Mouse (Mus musculus) liver, embryonic 16.5 days (tissue): Measurements from ENCODE around the gene Krtap4-13. TPM values are rescaled to one million over a fixed set of nuclear protein-coding genes. Genes with fewer than 3 reads are reported as not detected.
"Not testable (repeated sequence)": the region's sequence is repeated elsewhere in the genome, so short reads cannot be mapped to it uniquely, and the experiment has no call there.

Experiments
- ATAC-seq: fragments of 200-750 bp; cut with Nextera tagmentation; 2 replicates; pipeline ENCODE4 v1.8.0; 2017; ENCODE audit warnings: low read depth, mild to moderate bottlenecking, moderate number of reproducible peaks, moderate library complexity
- H3K27ac ChIP-seq: fragments of 300-500 bp; sonication (generic); 2 replicates; pipeline ENCODE4 v1.5.1; 2014; ENCODE audit warnings: mild to moderate bottlenecking, low read length
- H3K27me3 ChIP-seq: fragments of 300-500 bp; sonication (generic); 2 replicates; pipeline ENCODE4 v1.6.1; 2014; ENCODE audit warnings: low read depth, low read length, mixed read lengths; ENCODE audit not compliant: control insufficient read depth, insufficient read depth
- H3K36me3 ChIP-seq: fragments of 300-500 bp; sonication (generic); 2 replicates; pipeline ENCODE4 v1.6.1; 2014; ENCODE audit warnings: mild to moderate bottlenecking; ENCODE audit not compliant: control insufficient read depth, insufficient read depth
- H3K4me1 ChIP-seq: fragments of 300-500 bp; sonication (generic); 2 replicates; pipeline ENCODE4 v1.6.1; 2014; ENCODE audit warnings: low read depth, low read length, mixed read lengths; ENCODE audit not compliant: control insufficient read depth
- H3K4me2 ChIP-seq: fragments of 300-500 bp; sonication (generic); 2 replicates; pipeline ENCODE4 v1.6.1; 2014; ENCODE audit warnings: low read depth, low read length, mixed read lengths
- H3K4me3 ChIP-seq: fragments of 300-500 bp; sonication (generic); 2 replicates; pipeline ENCODE4 v1.5.1; 2014; ENCODE audit warnings: low read depth, mild to moderate bottlenecking, low read length
- H3K9ac ChIP-seq: fragments of 300-500 bp; sonication (generic); 2 replicates; pipeline ENCODE4 v1.6.1; 2014; ENCODE audit warnings: low read depth, low read length
- H3K9me3 ChIP-seq: fragments of 300-500 bp; sonication (generic); replicated peaks from 2 replicates; pipeline ENCODE4 v1.6.1; 2016; ENCODE audit warnings: low read length; ENCODE audit not compliant: control insufficient read depth
- WGBS: fragments of 180-500 bp; shearing (Covaris S2); extraction: QIAGEN DNeasy Blood & Tissue Kit; methylation state at CpG from one replicate; pipeline ENCODE4 v1.1.7; 2014; ENCODE audit not compliant: insufficient replicate concordance; 5-methylcytosine and 5-hydroxymethylcytosine counted together
- polyA plus RNA-seq: library from polyadenylated mRNA; unstranded; fragments of >200 nt; fragmentation: Nextera tagmentation; extraction: Ambion mirVana; gene quantifications from 2 replicates; pipeline ENCODE4 v1.2.1, GENCODE M21; 2015

Gene Krtap4-13
- polyA plus RNA-seq, 1 experiment from 2014 or later = not detected

DNA sequence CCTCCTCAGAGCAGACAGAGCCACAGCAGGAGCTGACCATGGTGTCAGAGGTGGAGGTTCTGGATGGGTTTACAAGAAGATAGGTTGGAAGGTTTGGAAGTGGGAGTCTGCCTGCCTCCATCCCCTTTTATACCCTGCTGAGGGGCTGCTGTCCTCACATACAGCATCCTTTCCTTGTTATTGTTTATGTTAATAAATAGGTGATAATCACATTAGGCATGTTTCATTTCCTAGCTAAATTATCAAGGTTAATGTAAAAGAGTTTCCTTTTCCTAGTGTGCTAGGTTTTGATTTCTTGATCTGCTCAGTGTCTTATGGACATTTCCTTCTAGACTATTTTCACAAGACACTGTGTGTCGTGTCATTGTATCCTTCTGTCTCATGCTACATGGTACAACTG lies 5.3 kb downstream of the Krtap4-13 start, which contains the start of gene Gm11554:
TSS of gene Gm11554 (minus strand) at position 101 of the 400 bp plus-strand sequence.
- not testable (repeated sequence) for H3K36me3 ChIP-seq, H3K9ac ChIP-seq, H3K4me2 ChIP-seq, H3K4me3 ChIP-seq, H3K27ac ChIP-seq, H3K27me3 ChIP-seq, ATAC-seq, H3K9me3 ChIP-seq, H3K4me1 ChIP-seq
- WGBS = no CpG with 5 or more reads among the region's 1 CpGs

DNA sequence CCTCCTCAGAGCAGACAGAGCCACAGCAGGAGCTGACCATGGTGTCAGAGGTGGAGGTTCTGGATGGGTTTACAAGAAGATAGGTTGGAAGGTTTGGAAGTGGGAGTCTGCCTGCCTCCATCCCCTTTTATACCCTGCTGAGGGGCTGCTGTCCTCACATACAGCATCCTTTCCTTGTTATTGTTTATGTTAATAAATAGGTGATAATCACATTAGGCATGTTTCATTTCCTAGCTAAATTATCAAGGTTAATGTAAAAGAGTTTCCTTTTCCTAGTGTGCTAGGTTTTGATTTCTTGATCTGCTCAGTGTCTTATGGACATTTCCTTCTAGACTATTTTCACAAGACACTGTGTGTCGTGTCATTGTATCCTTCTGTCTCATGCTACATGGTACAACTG lies 10.9 kb downstream of the Krtap4-13 start, which contains the start of gene Gm11569:
TSS of gene Gm11569 (minus strand) at position 101 of the 400 bp plus-strand sequence.
- not testable (repeated sequence) for H3K4me3 ChIP-seq

DNA sequence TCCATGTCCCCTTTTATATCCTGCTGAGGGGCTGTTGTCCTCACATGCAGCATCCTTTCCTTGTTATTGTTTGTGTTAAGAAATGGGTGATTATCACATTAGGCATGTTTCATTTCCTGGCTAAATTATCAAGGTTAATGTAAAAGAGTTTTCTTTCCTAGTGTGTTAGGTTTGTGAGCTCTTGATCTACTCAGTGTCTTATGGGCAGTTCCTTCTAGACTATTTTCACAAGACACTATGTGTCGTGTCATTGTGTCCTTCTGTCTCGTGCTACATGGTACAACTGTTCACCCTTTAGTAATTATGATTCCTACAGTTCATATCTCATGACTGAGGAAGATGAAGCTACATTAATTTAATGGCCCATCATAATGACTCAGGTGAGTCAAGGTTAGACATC lies 16.3 kb downstream of the Krtap4-13 start, which contains the start of gene Gm11596:
TSS of gene Gm11596 (minus strand) at position 101 of the 400 bp plus-strand sequence.
- H3K9me3 ChIP-seq = no peaks in the 10 kb centered on the region
- H3K4me3 ChIP-seq = no peak within 1 kb of the TSS
- 50% methylated on average over 2 of the region's 2 CpGs for WGBS
- H3K36me3 ChIP-seq = no peaks in the 10 kb centered on the region
- no peak within 1 kb of the TSS for H3K9ac ChIP-seq
- H3K4me1 ChIP-seq = no peaks in the 10 kb centered on the region
- H3K4me2 ChIP-seq = no peak within 1 kb of the TSS
- H3K27me3 ChIP-seq = no peaks in the 10 kb centered on the region
- ATAC-seq = no peak
- no peak within 1 kb of the TSS for H3K27ac ChIP-seq

More for the DNA sequence above, 10.9 kb downstream of the Krtap4-13 start, which contains the start of gene Gm11569:
- H3K27ac ChIP-seq, H3K36me3 ChIP-seq, H3K9ac ChIP-seq, H3K4me2 ChIP-seq, H3K9me3 ChIP-seq, H3K27me3 ChIP-seq, H3K4me1 ChIP-seq, ATAC-seq: not testable (repeated sequence)
- no CpG with 5 or more reads among the region's 1 CpGs for WGBS

DNA sequence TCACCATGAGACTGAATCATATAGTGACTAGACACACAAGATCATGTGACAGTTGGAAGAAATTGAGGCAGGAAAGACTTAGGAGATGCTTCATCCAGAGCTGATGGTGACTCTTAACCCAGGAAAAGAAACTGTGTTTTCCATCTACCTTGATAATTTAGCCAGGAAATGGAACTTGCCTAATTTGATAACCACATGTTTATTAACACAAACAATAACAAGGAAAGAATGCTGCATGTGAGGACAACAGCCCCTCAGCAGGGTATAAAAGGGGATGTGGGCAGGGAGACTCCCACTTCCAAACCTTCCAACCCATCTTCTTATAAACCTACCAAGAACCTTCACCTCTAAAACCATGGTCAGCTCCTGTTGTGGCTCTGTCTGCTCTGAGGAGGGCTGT lies 24.8 kb downstream of the Krtap4-13 start, which contains the start of gene Krtap4-9:
TSS of gene Krtap4-9 (plus strand) at position 301 of the 400 bp plus-strand sequence.
- not testable (repeated sequence) for H3K27ac ChIP-seq, H3K36me3 ChIP-seq, H3K4me1 ChIP-seq, H3K4me3 ChIP-seq, H3K27me3 ChIP-seq, H3K9ac ChIP-seq, H3K9me3 ChIP-seq, H3K4me2 ChIP-seq, ATAC-seq

- WGBS = 63% methylated on average over 2 of the region's 2 CpGs
Measured at GRCm38 (mm10) chr11:99780604-99781003, 29.1 kb downstream of the Krtap4-13 start, which contains the start of gene Krtap4-8. TSS of gene Krtap4-8 (minus strand) at chr11:99780704.

DNA sequence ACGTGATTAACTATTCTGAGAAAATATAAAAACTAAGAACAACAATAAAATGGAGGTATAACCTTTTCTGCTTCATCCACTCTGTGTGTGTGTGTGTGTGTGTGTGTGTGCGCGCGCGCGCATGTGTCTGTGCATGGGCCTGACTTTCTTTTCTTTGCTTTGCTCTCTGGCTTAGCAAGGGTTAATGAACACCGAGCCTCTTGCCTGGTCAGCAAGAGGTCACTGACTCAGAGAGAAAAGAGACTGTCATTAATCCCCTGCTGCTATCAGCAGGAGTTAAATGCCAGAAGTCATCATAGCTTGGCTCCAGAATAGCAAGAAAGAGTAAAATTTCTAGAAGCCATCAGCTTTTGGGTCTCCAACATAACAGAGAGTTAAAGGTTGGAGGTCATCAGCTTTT lies 31.3 kb downstream of the Krtap4-13 start:
- Histone ChIP-seq H3K9me3 (no peaks in the 10 kb centered on the region), H3K4me1 (no peaks in the 10 kb centered on the region), H3K4me2 (no peak overlapping the region), H3K36me3 (no peaks in the 10 kb centered on the region), H3K27me3 (no peaks in the 10 kb centered on the region), H3K4me3 (no peak overlapping the region), H3K9ac (no peak overlapping the region), H3K27ac (no peak overlapping the region)
- WGBS = 65% methylated on average over 7 of the region's 7 CpGs
- no peak for ATAC-seq

More at GRCm38 (mm10) chr11:99780604-99781003, 29.1 kb downstream of the Krtap4-13 start, which contains the start of gene Krtap4-8:
- H3K36me3 ChIP-seq = no peaks in the 10 kb centered on the region
- no peaks in the 10 kb centered on the region for H3K9me3 ChIP-seq
- H3K27ac ChIP-seq = no peak within 1 kb of the TSS
- no peak for ATAC-seq
- H3K4me2 ChIP-seq = no peak within 1 kb of the TSS
- H3K27me3 ChIP-seq = no peaks in the 10 kb centered on the region
- no peaks in the 10 kb centered on the region for H3K4me1 ChIP-seq
- no peak within 1 kb of the TSS for H3K9ac ChIP-seq
- H3K4me3 ChIP-seq = no peak within 1 kb of the TSS

DNA sequence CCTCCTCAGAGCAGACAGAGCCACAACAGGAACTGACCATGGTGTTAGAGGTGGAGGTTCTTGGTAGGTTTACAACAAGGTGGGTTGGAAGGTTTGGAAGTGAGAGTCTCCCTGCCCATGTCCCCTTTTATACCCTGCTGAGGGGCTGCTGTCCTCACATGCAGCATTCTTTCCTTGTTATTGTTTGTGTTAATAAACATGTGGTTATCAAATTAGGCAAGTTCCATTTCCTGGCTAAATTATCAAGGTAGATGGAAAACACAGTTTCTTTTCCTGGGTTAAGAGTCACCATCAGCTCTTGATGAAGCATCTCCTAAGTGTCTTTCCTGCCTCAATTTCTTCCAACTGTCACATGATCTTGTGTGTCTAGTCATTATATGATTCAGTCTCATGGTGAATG lies 36.9 kb downstream of the Krtap4-13 start, which contains the start of gene Gm11595:
TSS of gene Gm11595 (minus strand) at position 101 of the 400 bp plus-strand sequence.
- not testable (repeated sequence) for H3K27me3 ChIP-seq, H3K4me2 ChIP-seq, ATAC-seq, H3K4me1 ChIP-seq, H3K4me3 ChIP-seq, H3K9ac ChIP-seq, H3K27ac ChIP-seq, H3K36me3 ChIP-seq, H3K9me3 ChIP-seq

GRCm38 (mm10) chr11:99768410-99768809 lies 41.3 kb downstream of the Krtap4-13 start:
- no peaks in the 10 kb centered on the region for H3K4me1 ChIP-seq
- H3K4me2 ChIP-seq = no peak overlapping the region
- H3K36me3 ChIP-seq = no peaks in the 10 kb centered on the region
- no peaks in the 10 kb centered on the region for H3K9me3 ChIP-seq
- no peak overlapping the region for H3K4me3 ChIP-seq
- H3K27ac ChIP-seq = no peak overlapping the region
- WGBS = 50% methylated on average over 2 of the region's 2 CpGs
- no peak for ATAC-seq
- H3K9ac ChIP-seq = no peak overlapping the region
- H3K27me3 ChIP-seq = no peaks in the 10 kb centered on the region
